Mouse (Mus musculus) heart, postnatal 0 days (tissue): ENCODE data around the gene Heatr5a.

Experiments used
- CTCF ChIP-seq: IDR thresholded peaks from 2 replicates; pipeline ENCODE4 v1.5.1; 2016; ENCODE audit warnings: antibody characterized with exemption, control low read depth, low read depth
- EP300 ChIP-seq: IDR thresholded peaks from 2 replicates; pipeline ENCODE4 v1.6.1; 2016; ENCODE audit warnings: antibody characterized with exemption, low read depth

DNA sequence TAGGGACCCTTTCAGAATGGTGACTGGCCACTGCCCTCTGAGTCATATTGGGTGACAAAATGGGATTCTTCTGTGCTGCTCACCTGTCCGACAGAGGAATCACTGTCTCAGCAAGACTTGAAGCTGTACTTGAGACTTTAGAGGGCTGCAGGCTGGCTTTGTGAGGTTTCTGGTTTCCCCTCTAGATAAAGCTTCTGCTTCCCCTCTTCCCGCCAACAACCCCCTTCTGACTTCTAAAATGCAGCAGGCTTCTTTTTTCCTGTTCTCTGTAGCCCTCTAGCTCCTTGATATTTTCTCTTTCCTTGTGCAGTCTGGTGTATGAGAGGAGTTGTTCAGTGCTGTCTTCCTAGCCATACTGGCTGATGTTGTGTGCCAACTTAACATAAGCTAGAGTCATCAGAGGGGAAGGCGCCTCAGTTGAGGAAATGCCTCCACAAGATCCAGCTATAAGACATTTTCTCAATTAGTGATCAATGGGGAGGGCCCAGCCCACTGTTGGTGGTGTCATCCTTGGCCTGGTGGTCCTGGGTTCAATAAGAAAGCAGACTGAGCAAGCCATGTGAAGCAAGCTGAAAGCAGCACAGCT, 14.1 kb upstream of the Heatr5a start:
- TF ChIP-seq EP300, result no peak
- no peak for TF ChIP-seq CTCF
